Mouse (Mus musculus) ES-Bruce4 (cell line): ENCODE measurements around the gene Erg.

Experiments
- CTCF ChIP-seq: IDR thresholded peaks from one replicate; pipeline ENCODE4 v1.8.1; 2011; ENCODE audit warnings: low read depth, low read length
- EP300 ChIP-seq: IDR thresholded peaks from 2 replicates; pipeline ENCODE4 v1.6.1; 2011; ENCODE audit warnings: low read depth, low read length; ENCODE audit not compliant: insufficient read depth
- POLR2A ChIP-seq: IDR thresholded peaks from one replicate; pipeline ENCODE4 v1.8.1; 2011; ENCODE audit warnings: low read length; ENCODE audit not compliant: insufficient read depth

DNA sequence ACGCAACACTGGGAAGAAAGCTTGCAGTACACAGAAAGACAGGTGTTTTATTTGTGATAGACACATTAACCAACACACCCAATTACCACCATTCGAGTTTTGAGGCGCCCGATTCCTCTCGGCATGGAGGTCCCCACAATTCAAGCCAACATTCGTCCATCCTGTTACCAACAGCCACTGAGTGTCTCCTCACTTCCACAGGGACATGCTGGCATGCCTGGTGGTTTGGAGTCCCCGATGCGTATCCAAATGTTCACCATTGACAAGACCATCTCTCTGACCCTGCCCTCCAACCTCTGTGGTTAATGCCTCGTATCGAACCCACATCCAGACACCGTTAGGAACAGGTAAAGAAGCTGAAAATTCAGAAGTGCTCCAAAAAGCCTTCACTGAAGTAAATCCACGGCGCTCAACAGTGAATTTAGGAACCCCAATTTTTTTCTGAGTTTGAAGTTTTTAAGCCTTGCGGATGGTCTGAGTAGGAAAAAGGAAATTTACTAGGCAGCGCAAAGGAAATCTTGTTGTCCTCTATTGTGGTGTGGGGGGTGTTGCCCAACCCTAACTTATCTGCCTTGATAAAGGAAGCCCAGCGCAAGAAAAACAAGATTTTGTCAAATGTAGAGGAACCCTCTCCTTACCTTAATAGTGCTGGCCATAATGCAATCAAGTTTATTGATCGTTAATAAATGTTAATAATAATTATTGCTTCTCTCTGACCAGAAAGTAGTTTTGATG is 127.6 kb downstream of the Erg start:
- no peak for TF ChIP-seq POLR2A
- TF ChIP-seq CTCF: no peak
- no peak for TF ChIP-seq EP300
